Mouse (Mus musculus) midbrain, postnatal 0 days (tissue): ENCODE results near the gene Fam98b. TPM values are rescaled to one million over a fixed set of nuclear protein-coding genes. Genes with fewer than 3 reads are reported as not detected.

Experiments
- ATAC-seq: fragments of 200-750 bp; cut with Nextera tagmentation; 2 replicates; pipeline ENCODE4 v1.8.0; 2017; ENCODE audit warnings: moderate number of reproducible peaks, mild to moderate bottlenecking, moderate TSS enrichment, moderate library complexity; ENCODE audit not compliant: low FRiP score
- DNase-seq: peaks from one replicate; pipeline ENCODE4 v3.0.0-alpha.2; 2015; ENCODE audit warnings: low spot score
- H3K27ac ChIP-seq: fragments of 300-500 bp; sonication (generic); 2 replicates; pipeline ENCODE4 v1.5.1; 2014; ENCODE audit warnings: low read depth, mild to moderate bottlenecking, low read length, mixed read lengths
- H3K27me3 ChIP-seq: fragments of 300-500 bp; sonication (generic); 2 replicates; pipeline ENCODE4 v1.6.1; 2014; ENCODE audit warnings: low read length, control low read depth, mixed read lengths; ENCODE audit not compliant: insufficient read depth
- H3K36me3 ChIP-seq: fragments of 300-500 bp; sonication (generic); 2 replicates; pipeline ENCODE4 v1.6.1; 2014; ENCODE audit warnings: low read length, control low read depth, mixed read lengths; ENCODE audit not compliant: insufficient read depth
- H3K4me1 ChIP-seq: fragments of 300-500 bp; sonication (generic); 2 replicates; pipeline ENCODE4 v1.6.1; 2014; ENCODE audit warnings: mild to moderate bottlenecking, control low read depth, antibody characterized with exemption, low read length, mixed read lengths; ENCODE audit not compliant: insufficient read depth
- H3K4me2 ChIP-seq: fragments of 300-500 bp; sonication (generic); 2 replicates; pipeline ENCODE4 v1.6.1; 2014; ENCODE audit warnings: low read depth, mild to moderate bottlenecking, low read length, mixed read lengths; ENCODE audit not compliant: poor library complexity, severe bottlenecking
- H3K4me3 ChIP-seq: fragments of 300-500 bp; sonication (generic); 2 replicates; pipeline ENCODE4 v1.5.1; 2014; ENCODE audit warnings: low read depth, mild to moderate bottlenecking, low read length, moderate library complexity
- H3K9ac ChIP-seq: fragments of 300-500 bp; sonication (generic); replicated peaks from 2 replicates; pipeline ENCODE4 v1.6.1; 2014; ENCODE audit warnings: mild to moderate bottlenecking, low read length, moderate library complexity, mixed read lengths; ENCODE audit not compliant: poor library complexity, severe bottlenecking
- H3K9me3 ChIP-seq: fragments of 300-500 bp; sonication (generic); 2 replicates; pipeline ENCODE4 v1.6.1; 2016; ENCODE audit warnings: low read length, control low read depth
- CTCF ChIP-seq: IDR thresholded peaks from 2 replicates; pipeline ENCODE4 v1.5.1; 2016; ENCODE audit warnings: antibody characterized with exemption, mild to moderate bottlenecking
- WGBS: fragments of 180-500 bp; shearing (Covaris S2); extraction: QIAGEN DNeasy Blood & Tissue Kit; methylation state at CpG from one replicate; pipeline ENCODE4 v1.1.7; 2014; 5-methylcytosine and 5-hydroxymethylcytosine counted together
- polyA plus RNA-seq: library from polyadenylated mRNA; unstranded; fragments of >200 nt; fragmentation: Nextera tagmentation; extraction: Ambion mirVana; gene quantifications from 2 replicates; pipeline ENCODE4 v1.2.1, GENCODE M21; 2015
- total RNA-seq: library from RNA; depleted of rRNA; stranded (reverse); fragments of >200 nt; gene quantifications from 2 replicates; pipeline ENCODE4 v1.2.3, GENCODE M21; 2014

Fam98b gene
- total and polyA plus RNA-seq, 2 experiments from 2014 or later, result 10.0 to 12.4 TPM

GRCm38 (mm10) chr2:117230261-117230660, 19.3 kb upstream of the Fam98b start:
- no peak for ATAC-seq
- no peak for DNase-seq
- Histone ChIP-seq H3K27ac (no peak overlapping the region), H3K4me2 (no peak overlapping the region), H3K9ac (no peak overlapping the region), H3K4me1 (peaks cover 6% of the 10 kb centered on the region; the same call in 1 of the 2 replicates), H3K9me3 (no peaks in the 10 kb centered on the region), H3K36me3 (no peaks in the 10 kb centered on the region), H3K27me3 (no peaks in the 10 kb centered on the region), H3K4me3 (no peak overlapping the region)
- WGBS, result 65% methylated on average over 7 of the region's 7 CpGs
- TF ChIP-seq CTCF, result no peak

GRCm38 (mm10) chr2:117231257-117231656, 18.3 kb upstream of the Fam98b start:
- DNase-seq (peak; percentile 88), ATAC-seq (peak; percentile 83; the same call in 1 of the 2 replicates)
- no peak overlapping the region for H3K9ac ChIP-seq
- TF ChIP-seq CTCF, result peak; percentile 95
- H3K4me1 ChIP-seq, result peaks cover 6% of the 10 kb centered on the region; the same call in 1 of the 2 replicates
- no peak overlapping the region for H3K27ac ChIP-seq
- no peaks in the 10 kb centered on the region for H3K36me3 ChIP-seq
- 11% methylated on average over 13 of the region's 13 CpGs for WGBS
- H3K9me3 ChIP-seq, result no peaks in the 10 kb centered on the region
- H3K4me3 ChIP-seq, result no peak overlapping the region
- H3K27me3 ChIP-seq, result no peaks in the 10 kb centered on the region
- peak overlapping the region; percentile 24; the same call in 1 of the 2 replicates for H3K4me2 ChIP-seq

GRCm38 (mm10) chr2:117241953-117242352, 7.6 kb upstream of the Fam98b start:
- Histone ChIP-seq H3K4me3 (no peak overlapping the region), H3K36me3 (no peaks in the 10 kb centered on the region), H3K4me2 (no peak overlapping the region), H3K27me3 (no peaks in the 10 kb centered on the region), H3K4me1 (no peaks in the 10 kb centered on the region), H3K27ac (no peak overlapping the region), H3K9me3 (no peaks in the 10 kb centered on the region), H3K9ac (no peak overlapping the region)
- DNase-seq, result no peak
- 67% methylated on average over 4 of the region's 4 CpGs for WGBS
- ATAC-seq, result no peak
- TF ChIP-seq CTCF, result no peak

GRCm38 (mm10) chr2:117250001-117250510, 517 bp downstream of the Fam98b start:
- DNase-seq, result no peak
- Histone ChIP-seq H3K27ac (peak overlapping the region; percentile 86), H3K4me1 (no peaks in the 10 kb centered on the region), H3K9me3 (no peaks in the 10 kb centered on the region), H3K36me3 (no peaks in the 10 kb centered on the region), H3K4me2 (peak overlapping the region; percentile 91), H3K4me3 (peak overlapping the region; percentile 87), H3K27me3 (no peaks in the 10 kb centered on the region), H3K9ac (peak overlapping the region; percentile 86)
- no peak for TF ChIP-seq CTCF
- peak; percentile 64; the same call in 1 of the 2 replicates for ATAC-seq
- under 1% methylated on average over 24 of the region's 24 CpGs for WGBS

GRCm38 (mm10) chr2:117255415-117255814, 5.9 kb downstream of the Fam98b start:
- Histone ChIP-seq H3K4me2 (no peak overlapping the region), H3K27ac (no peak overlapping the region), H3K9ac (no peak overlapping the region), H3K27me3 (no peaks in the 10 kb centered on the region), H3K9me3 (no peaks in the 10 kb centered on the region), H3K36me3 (peaks cover 4% of the 10 kb centered on the region; the same call in 1 of the 2 replicates), H3K4me1 (no peaks in the 10 kb centered on the region), H3K4me3 (no peak overlapping the region)
- TF ChIP-seq CTCF, result no peak
- ATAC-seq (no peak), DNase-seq (no peak)
- 88% methylated on average over 2 of the region's 2 CpGs for WGBS

- Histone ChIP-seq H3K27me3 (no peaks in the 10 kb centered on the region), H3K9ac (no peak overlapping the region), H3K27ac (no peak overlapping the region), H3K4me1 (no peaks in the 10 kb centered on the region), H3K9me3 (no peaks in the 10 kb centered on the region), H3K4me2 (no peak overlapping the region), H3K36me3 (peaks cover 4% of the 10 kb centered on the region; the same call in 1 of the 2 replicates), H3K4me3 (no peak overlapping the region)
- 84% methylated on average over 1 of the region's 1 CpGs for whole genome bisulfite sequencing
- no peak for TF ChIP-seq CTCF
- DNase-seq (no peak), ATAC-seq (no peak)
These were observed 8.1 kb downstream of the Fam98b start for GRCm38 (mm10) chr2:117257617-117258016.
